In the genomic region with DNA sequence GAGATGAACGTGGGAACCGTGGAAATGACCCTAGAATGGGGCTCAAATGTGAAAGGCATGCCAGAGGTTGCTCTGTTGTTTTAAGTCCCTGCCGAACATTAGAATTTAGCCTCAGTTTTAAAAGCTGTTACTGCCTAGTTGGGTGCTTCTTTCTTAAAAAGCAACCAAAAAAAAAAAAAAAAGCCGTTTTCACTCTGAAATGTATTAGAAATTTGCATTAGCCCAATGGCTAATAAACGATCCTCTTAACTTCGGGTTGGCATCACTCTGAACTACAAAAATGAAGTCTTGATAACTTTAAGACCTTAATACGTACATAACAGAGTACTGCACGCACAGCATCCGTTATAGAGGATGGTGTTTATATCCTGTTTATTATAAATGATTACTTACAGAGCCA, we compare ENCODE assay signal across 7 mouse cellular contexts. TPM values are rescaled to one million over a fixed set of nuclear protein-coding genes. Genes with fewer than 3 reads are reported as not detected.
A peak's percentile ranks its signal among the peaks of the same experiment; 100 is the strongest.
DNase-seq lines count a peak whose midpoint lies in the region; ATAC-seq lines count a peak whose summit lies in the region.

No protein-coding gene starts in this region.

- DNase-seq in lung, postnatal 10 days: no peak
- DNase-seq in gastrocnemius, postnatal 10 days: no peak
- DNase-seq in layer of hippocampus, adult 18-20 months (ENCODE audit: low spot score in 2 of 2): no peak

- no peaks in the 10 kb centered on the region for H3K27me3 ChIP-seq in lung, embryonic 16.5 days (ENCODE audit: control insufficient read depth, insufficient read depth, low read depth, low read length)
- no peaks in the 10 kb centered on the region for H3K27me3 ChIP-seq in embryonic facial prominence, embryonic 15.5 days
- no peaks in the 10 kb centered on the region for H3K27me3 ChIP-seq in limb, embryonic 12.5 days
- no peaks in the 10 kb centered on the region for H3K27me3 ChIP-seq in stomach, embryonic 14.5 days (ENCODE audit: control insufficient read depth, insufficient read depth, low read length)

- H3K36me3 ChIP-seq in lung, embryonic 16.5 days (ENCODE audit: control insufficient read depth, insufficient read depth, low read length): no peaks in the 10 kb centered on the region
- H3K36me3 ChIP-seq in embryonic facial prominence, embryonic 15.5 days: no peaks in the 10 kb centered on the region
- H3K36me3 ChIP-seq in limb, embryonic 12.5 days: no peaks in the 10 kb centered on the region
- H3K36me3 ChIP-seq in stomach, embryonic 14.5 days (ENCODE audit: control insufficient read depth, insufficient read depth, low read length): no peaks in the 10 kb centered on the region

- H3K9ac ChIP-seq in lung, embryonic 16.5 days (ENCODE audit: low read length): peak overlapping the region; percentile 96
- H3K9ac ChIP-seq in embryonic facial prominence, embryonic 15.5 days: peak overlapping the region; percentile 39
- H3K9ac ChIP-seq in limb, embryonic 12.5 days (replicated peaks): peak overlapping the region; percentile 90
- H3K9ac ChIP-seq in stomach, embryonic 14.5 days (replicated peaks; ENCODE audit: low read depth, low read length): peak overlapping the region; percentile 86

- H3K4me3 ChIP-seq in lung, embryonic 16.5 days (ENCODE audit: low read length): peak overlapping the region; percentile 94
- peak overlapping the region; percentile 78 for H3K4me3 ChIP-seq in embryonic facial prominence, embryonic 15.5 days (replicated peaks)
- peak overlapping the region; percentile 95 for H3K4me3 ChIP-seq in limb, embryonic 12.5 days (replicated peaks)
- peak overlapping the region; percentile 95 for H3K4me3 ChIP-seq in stomach, embryonic 14.5 days (ENCODE audit: low read depth, low read length)

- no peak for ATAC-seq in lung, embryonic 16.5 days (ENCODE audit: low read depth)
- no peak for ATAC-seq in embryonic facial prominence, embryonic 15.5 days (ENCODE audit: insufficient number of reproducible peaks, low FRiP score, low TSS enrichment, low read depth)
- ATAC-seq in limb, embryonic 12.5 days (ENCODE audit: insufficient number of reproducible peaks, insufficient read depth, low FRiP score, low TSS enrichment, low read depth): no peak
- no peak for ATAC-seq in stomach, embryonic 14.5 days (ENCODE audit: insufficient number of reproducible peaks, insufficient read depth, low FRiP score, low read depth)

- no peaks in the 10 kb centered on the region for H3K9me3 ChIP-seq in lung, embryonic 16.5 days (ENCODE audit: control insufficient read depth, low read length)
- H3K9me3 ChIP-seq in embryonic facial prominence, embryonic 15.5 days (replicated peaks): no peaks in the 10 kb centered on the region
- no peaks in the 10 kb centered on the region for H3K9me3 ChIP-seq in limb, embryonic 12.5 days
- no peaks in the 10 kb centered on the region for H3K9me3 ChIP-seq in stomach, embryonic 14.5 days (ENCODE audit: control insufficient read depth, low read depth, low read length)

- H3K4me2 ChIP-seq in lung, embryonic 16.5 days (ENCODE audit: low read depth, low read length): peak overlapping the region; percentile 96
- peak overlapping the region; percentile 88 for H3K4me2 ChIP-seq in embryonic facial prominence, embryonic 15.5 days (replicated peaks)
- peak overlapping the region; percentile 85 for H3K4me2 ChIP-seq in limb, embryonic 12.5 days
- peak overlapping the region; percentile 65 for H3K4me2 ChIP-seq in stomach, embryonic 14.5 days (replicated peaks; ENCODE audit: low read depth, low read length)

- 3% methylated on average over 9 of the region's 9 CpGs for WGBS in lung, embryonic 16.5 days
- 4% methylated on average over 9 of the region's 9 CpGs for WGBS in embryonic facial prominence, embryonic 15.5 days
- 8% methylated on average over 9 of the region's 9 CpGs for WGBS in limb, embryonic 12.5 days
- WGBS in stomach, embryonic 14.5 days: 5% methylated on average over 9 of the region's 9 CpGs

- H3K27ac ChIP-seq in lung, embryonic 16.5 days (ENCODE audit: low read length): peak overlapping the region; percentile 98
- peak overlapping the region; percentile 95 for H3K27ac ChIP-seq in embryonic facial prominence, embryonic 15.5 days (replicated peaks)
- peak overlapping the region; percentile 98 for H3K27ac ChIP-seq in limb, embryonic 12.5 days
- peak overlapping the region; percentile 97 for H3K27ac ChIP-seq in stomach, embryonic 14.5 days (ENCODE audit: low read length)

- H3K4me1 ChIP-seq in lung, embryonic 16.5 days (replicated peaks; ENCODE audit: control insufficient read depth, insufficient read depth, low read length): 0 out of 2 replicates have a peak, but pooled peaks cover 9% of the 10 kb centered on the region
- H3K4me1 ChIP-seq in embryonic facial prominence, embryonic 15.5 days: 0 out of 2 replicates have a peak, but pooled peaks cover 7% of the 10 kb centered on the region
- peaks cover 3% of the 10 kb centered on the region for H3K4me1 ChIP-seq in limb, embryonic 12.5 days (replicated peaks)
- no peaks in the 10 kb centered on the region for H3K4me1 ChIP-seq in stomach, embryonic 14.5 days (ENCODE audit: control insufficient read depth, insufficient read depth, low read length)

RNA-seq across cellular contexts. Expression of gene Elf2, which starts 1.7 kb away (rescaled TPM):
- polyA plus RNA-seq in lung, embryonic 16.5 days (2015; fragmentation: Nextera tagmentation; extraction: Ambion mirVana): 68.4 and 74.5 TPM in 2 replicates
- 60.8 and 71.0 TPM in 2 replicates for polyA plus RNA-seq in embryonic facial prominence, embryonic 15.5 days (2015; fragmentation: Nextera tagmentation; extraction: Ambion mirVana)
- polyA plus RNA-seq in limb, embryonic 12.5 days (2016; fragmentation: Nextera tagmentation; extraction: Ambion mirVana): 56.6 and 59.3 TPM in 2 replicates
- polyA plus RNA-seq in stomach, embryonic 14.5 days (2014; fragmentation: Nextera tagmentation; extraction: Ambion mirVana): 61.1 and 72.6 TPM in 2 replicates
- 10 to 100 TPM; 50.9 to 58.2 TPM for total RNA-seq in gastrocnemius, postnatal 10 days (2021)
- total RNA-seq in layer of hippocampus, adult 18-20 months (2021): 10 to 100 TPM; 66.7 to 67.4 TPM

RNA-seq across cellular contexts. Expression of gene Mgarp, which starts 54.4 kb away (rescaled TPM):
- 1.2 and 1.9 TPM in 2 replicates for polyA plus RNA-seq in lung, embryonic 16.5 days (2015; fragmentation: Nextera tagmentation; extraction: Ambion mirVana)
- polyA plus RNA-seq in embryonic facial prominence, embryonic 15.5 days (2015; fragmentation: Nextera tagmentation; extraction: Ambion mirVana): 4.8 and 5.7 TPM in 2 replicates
- 3.8 and 4.8 TPM in 2 replicates for polyA plus RNA-seq in limb, embryonic 12.5 days (2016; fragmentation: Nextera tagmentation; extraction: Ambion mirVana)
- 2.9 and 3.0 TPM in 2 replicates for polyA plus RNA-seq in stomach, embryonic 14.5 days (2014; fragmentation: Nextera tagmentation; extraction: Ambion mirVana)
- under 1 TPM; 0.43 to 0.63 TPM for total RNA-seq in gastrocnemius, postnatal 10 days (2021)
- not detected for total RNA-seq in layer of hippocampus, adult 18-20 months (2021)

Comparison
In these comparisons a context has a peak if more than half of its experiments do, and no peak if none do; other contexts are left out.
1. H3K9ac ChIP-seq: peak in every context shown above with its lines; median percentile 96 in lung, embryonic 16.5 days; 90 in limb, embryonic 12.5 days; 86 in stomach, embryonic 14.5 days; 39 in embryonic facial prominence, embryonic 15.5 days.